Mouse (Mus musculus) urinary bladder, adult 18-20 months (tissue): ENCODE measurements around the gene Metrn.
"Not testable (repeated sequence)": the region's sequence is repeated elsewhere in the genome, so short reads cannot be mapped to it uniquely, and the experiment has no call there.

Source experiments
- DNase-seq, 2 experiments: peaks; one replicate each; pipeline ENCODE4 v3.0.0; 2022; ENCODE audit warnings: low spot score in 2 of 2, mixed read lengths in 2 of 2

Metrn gene

DNA sequence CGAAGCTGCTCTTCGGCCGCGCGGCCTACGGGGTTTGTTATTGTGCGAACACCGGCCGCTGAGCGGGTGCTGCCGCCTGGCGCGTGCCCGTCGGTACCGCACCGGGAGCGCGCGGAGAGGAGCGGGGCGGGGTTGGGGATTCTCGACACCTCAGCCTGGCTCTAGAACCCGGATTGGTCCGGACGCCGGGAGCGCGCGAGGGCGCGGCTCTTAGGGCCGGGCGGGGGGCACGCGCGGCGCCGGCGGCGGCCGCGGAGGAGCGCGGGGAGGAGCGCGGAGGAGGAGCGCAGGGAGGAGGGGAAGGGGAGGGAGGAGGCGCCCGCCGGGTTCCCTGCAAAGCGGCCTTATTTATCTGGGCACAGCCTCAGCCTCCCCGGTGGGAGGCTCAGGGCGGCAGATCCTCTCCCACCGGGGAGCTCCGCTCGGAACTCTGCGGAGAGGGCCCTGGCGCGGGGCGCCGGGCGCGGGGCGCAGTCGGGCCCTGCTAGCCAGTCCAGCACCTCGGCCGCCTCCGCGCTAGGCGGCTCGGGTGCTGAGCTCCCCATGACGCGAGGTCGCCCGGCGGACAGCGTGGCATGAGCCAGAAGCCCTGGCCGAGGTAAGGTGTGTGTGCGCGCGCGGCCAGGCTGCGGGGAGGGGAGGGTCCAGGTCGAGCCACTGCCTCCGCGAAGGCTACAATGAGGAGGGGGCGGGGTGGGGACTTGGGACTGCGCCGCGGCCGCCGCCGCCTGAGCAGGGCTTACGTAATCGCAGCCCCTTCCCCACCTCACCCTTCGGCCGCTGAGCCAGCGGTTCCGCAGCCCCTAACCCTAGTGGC is 12.1 kb upstream of the Metrn start, which contains the start of gene Fbxl16:
Gene Fbxl16 (plus strand): TSS at position 297 of the 817 bp plus-strand sequence.
- no peak for DNase-seq

DNA sequence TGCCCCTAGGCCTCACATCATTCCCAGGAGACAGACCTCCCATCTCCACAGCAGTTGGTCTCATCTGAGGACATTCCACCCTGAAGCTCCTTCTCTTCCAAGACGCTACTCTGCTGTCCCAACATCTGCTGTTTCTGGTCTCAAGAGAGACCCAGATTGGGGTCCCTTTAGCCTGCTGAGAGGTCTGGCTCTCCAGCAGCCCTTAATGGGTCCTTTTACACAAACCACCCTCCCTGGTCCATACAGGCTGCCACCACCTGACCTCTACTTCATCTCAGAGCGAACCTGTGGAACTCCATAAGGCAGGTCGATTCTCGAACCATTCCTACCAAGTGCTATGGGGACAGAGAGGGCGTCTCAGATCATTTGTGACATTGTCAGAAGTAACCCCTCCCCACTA is 11.1 kb upstream of the Metrn start:
- DNase-seq, result no peak

DNA sequence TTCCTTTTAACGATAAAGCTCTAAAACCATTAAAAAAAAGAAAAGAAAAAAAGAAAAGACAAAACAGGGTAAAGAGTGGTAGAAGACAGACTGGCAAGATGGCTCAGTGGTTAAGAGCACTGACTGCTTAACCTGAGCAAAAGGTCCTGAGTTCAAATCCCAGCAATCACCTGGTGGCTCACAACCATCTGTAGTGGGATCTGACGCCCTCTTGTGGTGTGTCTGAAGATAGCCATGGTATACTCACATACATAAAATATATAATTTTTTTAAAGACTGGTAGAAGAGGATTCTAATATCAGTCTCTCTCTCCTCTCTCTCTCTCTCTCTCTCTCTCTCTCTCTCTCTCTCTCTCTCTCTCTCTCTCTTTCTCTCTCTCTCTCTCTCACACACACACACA is 10.5 kb upstream of the Metrn start:
- not testable (repeated sequence) for DNase-seq

DNA sequence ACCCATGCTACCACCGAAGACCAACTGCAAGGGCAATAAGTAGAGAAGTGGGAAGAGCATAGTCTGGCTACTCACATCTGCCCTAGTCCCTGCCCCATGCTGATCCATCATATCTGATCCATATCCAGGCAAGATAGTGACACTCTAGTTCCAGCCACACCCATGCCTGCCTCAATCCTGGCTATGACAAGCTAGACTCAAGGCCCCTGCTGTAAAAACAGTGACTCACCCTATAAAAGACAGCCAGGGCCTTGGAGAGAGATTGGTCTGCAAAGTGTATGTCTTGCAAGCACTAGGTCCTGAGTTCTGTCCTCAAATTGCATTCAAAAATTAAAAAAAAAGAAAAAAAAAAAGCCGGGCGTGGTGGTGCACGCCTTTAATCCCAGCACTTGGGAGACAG is 9.6 kb upstream of the Metrn start:
- no peak for DNase-seq

DNA sequence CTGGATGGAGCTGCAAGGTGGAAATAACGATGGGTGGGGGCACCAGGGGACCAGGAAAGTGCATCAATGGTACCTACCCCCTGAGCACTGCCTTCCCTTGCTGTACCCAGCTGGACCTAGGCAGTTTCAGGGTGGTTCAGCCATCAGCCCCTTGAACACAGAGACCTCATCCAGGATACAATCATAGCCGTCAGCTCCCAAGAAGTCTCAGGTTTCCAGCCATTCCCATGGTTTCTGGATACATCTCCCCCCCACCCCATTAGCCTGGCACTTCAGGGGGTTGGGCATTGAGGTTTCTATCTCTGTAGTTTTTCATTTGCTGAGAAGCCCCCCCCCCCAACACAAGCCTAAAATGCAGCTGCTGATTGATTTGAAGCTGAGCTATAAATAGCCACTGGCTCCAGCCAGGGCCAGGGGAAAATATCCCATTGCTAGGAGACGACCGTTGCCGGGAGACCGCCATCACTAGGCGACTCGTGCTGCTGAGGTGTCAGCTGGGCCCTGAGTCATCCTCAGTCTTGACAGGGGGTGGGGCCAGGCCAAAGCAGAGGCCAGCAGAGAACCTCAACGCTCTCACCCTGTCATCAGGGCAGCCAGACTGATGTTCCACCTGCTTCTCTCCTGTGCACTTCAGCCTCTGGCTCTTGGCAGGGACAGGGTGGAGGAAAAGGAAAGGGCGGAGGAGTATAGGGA is 6.0 kb upstream of the Metrn start:
- no peak for DNase-seq

DNA sequence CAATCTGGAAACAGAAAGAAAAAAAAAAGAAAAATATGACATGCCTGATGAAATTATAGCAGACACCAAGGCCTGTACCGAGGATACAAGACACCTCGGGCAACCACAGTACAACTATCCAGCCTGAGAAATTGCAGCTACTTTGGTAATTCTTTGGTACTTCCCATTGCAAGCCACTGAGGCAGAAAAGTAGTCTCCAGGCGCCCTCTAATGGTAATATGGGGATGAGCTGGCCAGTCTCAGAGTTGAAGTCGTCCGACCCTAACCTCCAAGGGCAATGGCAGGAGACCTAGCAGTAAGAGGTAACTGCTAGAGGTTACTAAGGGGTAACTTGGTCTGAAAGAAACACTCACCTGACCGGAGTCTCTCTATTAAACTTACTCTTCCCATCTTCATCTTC is 4.1 kb upstream of the Metrn start:
- peak in 1 of 2 experiments; percentile 39 for DNase-seq

DNA sequence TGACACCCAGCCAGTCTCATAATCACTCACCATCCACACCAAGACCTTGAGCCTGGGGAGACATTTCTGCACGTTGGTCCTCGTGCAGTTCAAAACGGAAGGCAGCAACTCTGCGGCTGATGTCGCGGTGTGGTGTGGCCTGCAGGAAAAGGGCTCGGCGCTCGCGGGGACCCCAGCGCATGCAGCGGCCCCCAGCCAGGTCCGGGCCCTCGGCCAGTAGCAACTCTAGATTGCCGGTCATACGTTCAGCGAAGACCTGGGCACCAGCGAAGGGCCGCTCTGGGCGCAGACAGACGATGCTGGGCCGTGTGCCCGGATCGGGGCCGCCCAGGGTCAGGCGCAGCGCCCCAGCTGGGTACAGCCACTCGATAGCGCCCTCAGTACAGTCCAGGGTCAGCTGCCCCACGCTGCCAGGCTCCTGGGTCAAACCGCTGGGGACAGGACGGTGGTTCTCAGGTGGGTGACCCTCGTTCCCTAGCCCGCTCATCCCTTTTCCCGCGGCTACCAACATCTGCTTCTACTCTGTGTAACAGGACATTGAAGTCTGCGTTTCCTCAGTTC is 645 bp downstream of the Metrn start:
- no peak for DNase-seq

DNA sequence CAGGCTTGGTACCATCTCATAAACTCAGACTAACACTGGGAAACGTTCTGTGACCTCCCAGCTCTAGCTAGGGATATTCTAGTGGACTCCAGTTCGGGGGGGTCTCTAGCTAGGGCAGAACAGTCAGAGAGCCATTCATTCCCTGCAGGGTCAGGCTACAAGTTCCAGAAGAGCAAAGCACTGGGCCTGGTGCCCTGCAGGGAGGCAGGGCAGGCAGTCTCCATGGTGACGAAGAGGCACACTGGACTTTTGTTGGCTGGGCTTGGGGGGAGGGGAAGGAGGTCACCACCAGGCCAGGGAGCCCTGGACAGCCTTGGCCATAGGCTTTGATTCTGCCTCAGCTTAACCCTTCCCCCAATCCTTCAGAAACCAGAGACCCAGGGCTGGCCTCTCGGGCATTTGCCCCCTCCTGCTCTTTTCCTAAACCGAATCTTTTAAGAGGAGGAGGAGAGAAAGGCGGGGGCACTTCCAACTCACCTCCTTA is 1.3 kb downstream of the Metrn start, which contains the start of gene AC134908.4:
Gene AC134908.4 (minus strand): TSS at position 51 of the 484 bp plus-strand sequence.
- DNase-seq, result no peak

DNA sequence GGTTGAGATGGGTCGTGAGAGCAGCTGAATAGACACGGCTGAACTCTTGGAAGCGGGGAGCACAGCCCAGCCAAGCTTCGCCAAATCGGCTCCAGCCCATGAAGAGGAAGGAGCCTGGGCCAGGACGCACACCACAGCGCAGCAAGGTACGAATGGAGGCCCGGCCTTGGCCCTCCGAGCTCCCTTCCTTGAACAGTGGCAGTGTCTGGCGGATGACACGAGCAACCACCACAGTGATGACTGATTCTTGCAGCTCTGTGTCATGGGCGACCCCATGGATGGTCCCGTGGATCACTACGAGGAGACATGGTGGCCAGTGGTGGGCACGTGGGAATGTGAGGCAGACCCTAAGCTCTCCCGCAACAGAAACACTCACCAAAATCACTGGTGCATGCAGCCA is 1.9 kb downstream of the Metrn start:
- DNase-seq, result no peak

DNA sequence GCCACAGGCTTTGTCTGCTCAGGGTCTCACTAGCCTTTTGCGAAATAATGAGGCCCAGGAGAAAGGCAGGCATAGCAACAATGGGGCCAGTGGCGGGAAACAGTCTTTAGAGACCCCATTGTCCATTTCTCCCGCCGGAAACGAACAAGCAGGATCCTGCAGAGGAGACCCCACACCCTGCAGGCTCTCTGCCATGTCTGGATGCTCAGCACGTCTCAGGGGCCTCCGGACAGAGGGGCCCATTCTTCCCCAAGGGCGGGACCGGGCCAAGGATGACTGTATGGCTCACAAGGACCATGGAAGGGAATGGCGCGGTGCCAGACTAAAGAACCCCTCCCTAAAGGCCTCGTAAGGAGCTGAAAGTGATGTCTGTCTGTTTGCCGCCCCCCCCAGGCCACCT is 2.7 kb downstream of the Metrn start:
- DNase-seq, result no peak

DNA sequence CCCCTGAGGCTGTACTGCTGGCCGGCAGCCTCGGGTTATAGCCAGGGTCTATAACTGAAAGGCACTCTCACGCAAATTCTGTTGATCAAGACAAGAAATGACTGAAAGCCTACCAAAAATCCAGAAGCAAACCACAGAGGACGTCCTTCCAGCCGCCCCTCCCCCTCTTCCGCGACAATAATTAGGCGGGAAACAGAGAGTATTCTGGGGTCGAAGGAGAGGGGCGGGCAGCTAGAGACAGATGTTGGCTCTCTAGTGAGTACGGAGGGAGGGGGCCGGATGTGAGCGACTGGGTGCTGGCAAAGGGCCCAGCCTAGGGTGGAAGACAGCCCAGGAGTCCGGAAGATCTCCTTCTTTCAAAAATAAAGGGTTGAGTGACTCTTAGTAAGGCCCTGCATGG is 4.3 kb downstream of the Metrn start, which contains the start of gene Fam173a:
Gene Fam173a (minus strand): TSS at position 287 of the 400 bp plus-strand sequence.
- peak in 1 of 2 experiments; percentile 43 for DNase-seq

DNA sequence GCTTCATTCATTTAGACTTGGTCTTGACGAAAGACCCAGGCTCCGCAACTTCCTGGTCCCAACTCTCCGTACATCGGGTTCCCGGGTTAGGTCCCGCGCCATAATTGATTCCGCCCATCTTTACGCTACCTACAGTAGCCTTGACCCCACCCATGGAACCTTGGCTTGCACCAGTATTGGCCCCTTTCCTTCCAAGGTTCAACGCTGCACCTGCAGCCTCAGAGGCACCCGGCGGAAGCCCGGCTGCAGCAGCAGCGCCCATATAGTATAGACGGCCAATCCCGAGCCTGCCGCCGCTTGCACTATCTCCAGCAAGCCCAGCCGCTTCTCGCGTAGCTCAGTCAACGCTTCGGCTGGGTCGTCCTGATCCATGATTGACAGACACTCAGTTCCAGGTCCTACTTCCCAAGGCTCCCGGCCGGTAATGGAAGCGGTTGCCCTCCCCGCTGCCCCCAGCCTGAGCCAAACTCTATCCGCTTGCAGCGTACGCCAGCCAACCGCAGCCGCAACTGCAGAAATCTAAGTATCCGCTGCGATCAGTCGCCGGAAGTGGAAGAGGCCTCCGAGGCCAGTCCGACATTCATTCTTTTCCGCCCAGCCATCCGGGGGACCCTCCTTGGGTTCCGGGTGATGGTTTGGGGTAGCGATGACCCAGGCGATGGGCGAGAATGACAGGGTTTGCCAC is 5.0 kb downstream of the Metrn start:
- DNase-seq, result peak; percentile 74 to 87

DNA sequence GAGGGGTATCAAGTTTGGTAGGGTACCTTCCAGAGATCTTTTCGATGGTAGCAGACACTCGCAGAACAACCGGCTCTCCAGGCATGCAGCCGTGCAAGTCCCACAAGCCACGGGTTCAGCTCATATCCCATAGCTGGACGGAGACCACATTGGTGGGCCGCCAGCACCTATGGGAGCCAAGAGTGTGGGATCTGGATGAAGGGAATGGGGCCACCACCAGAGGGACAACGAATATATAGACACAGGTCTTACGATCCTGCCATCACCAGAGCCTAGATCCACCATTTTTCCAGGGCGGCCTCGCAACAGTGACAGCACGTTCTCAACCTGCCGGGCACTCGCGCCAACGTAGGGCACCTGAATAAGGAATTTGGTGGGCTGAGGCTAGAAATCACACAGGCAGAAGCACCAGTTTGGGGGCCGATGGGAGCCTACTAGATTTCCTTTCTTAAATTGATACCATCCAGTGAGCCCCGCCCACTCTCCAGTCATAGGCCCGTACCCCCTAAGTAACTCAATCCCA is 5.6 kb downstream of the Metrn start:
- DNase-seq, result no peak

DNA sequence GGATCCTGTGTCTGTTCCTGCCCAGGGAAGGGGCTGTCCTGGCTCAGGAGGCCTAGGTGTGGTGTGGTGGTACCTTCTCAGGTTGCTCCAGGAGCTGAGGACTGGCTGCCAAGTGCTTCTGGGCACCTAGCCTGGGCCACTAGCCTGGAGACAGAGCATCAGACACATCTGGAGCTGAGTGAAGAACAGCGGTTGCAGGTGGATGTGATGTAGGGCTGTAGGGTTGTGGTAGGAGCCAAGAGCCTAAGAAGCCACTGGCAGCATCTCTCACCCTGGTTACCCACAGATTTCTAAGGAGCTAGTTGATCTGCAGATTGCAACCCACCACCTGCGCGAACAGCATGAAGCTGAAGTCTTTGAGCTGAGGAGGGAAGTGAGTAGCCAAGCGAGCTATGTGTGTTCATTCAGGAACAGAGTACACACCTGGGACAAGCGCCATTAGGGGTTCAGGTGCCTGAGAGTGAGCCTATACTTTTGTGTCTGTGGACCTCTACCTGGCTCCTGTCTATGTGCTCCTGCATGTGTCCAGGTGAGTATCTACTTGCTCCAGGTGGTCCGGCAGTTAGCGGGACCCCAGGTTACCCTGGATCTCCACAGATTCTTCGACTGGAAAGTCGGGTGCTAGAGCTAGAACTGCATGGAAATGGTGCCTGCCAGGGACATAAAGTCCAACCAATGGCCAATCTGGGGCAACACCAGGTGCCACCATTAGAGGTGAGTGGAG is 10.0 kb downstream of the Metrn start:
- no peak for DNase-seq

DNA sequence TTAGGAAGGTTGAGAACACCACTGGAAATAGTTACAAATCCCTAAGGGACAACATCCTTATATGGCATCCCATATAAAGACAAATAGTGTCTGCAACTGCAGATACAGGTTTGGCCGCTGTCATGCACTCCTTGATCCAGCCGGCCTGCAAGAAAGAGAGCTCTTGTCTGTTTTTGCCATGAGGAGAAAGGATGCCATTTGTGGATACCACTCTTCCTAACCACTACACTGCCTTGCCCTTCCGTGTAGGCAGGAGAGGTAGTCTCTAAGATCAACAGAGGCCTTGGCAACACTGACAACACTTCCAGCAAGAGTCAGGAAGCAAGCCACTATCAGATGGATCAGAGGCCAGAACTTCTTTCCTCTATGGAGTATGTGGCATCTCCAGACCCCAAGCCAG is 10.7 kb downstream of the Metrn start, which contains the start of gene Ccdc78:
Gene Ccdc78 (plus strand): TSS at position 301 of the 400 bp plus-strand sequence.
- DNase-seq, result no peak

DNA sequence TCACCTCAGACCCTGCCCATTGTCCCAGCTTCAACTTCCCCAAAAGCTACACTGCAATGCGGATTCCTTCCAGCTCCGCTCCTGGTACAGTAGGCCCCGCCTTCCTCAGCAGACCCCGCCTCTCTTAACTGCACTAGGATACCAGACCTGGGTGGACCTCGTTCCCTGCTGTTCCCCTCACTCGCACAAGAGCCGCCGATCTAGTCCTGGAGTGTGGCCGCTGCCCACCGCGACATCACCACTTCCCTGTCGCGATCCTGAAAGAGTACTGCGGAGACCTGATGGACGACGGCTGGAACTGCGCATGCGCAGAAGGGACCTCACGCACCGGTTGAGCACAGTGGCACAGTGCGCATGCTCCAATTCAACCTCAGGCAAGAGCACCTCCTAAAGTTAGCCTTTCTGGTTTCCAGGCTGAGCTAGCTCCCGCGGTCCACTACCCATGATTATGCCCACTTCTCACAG is 11.6 kb downstream of the Metrn start, which contains the start of gene Haghl:
Gene Haghl (minus strand): TSS at position 393 of the 465 bp plus-strand sequence.
- peak; percentile 90 to 94 for DNase-seq

DNA sequence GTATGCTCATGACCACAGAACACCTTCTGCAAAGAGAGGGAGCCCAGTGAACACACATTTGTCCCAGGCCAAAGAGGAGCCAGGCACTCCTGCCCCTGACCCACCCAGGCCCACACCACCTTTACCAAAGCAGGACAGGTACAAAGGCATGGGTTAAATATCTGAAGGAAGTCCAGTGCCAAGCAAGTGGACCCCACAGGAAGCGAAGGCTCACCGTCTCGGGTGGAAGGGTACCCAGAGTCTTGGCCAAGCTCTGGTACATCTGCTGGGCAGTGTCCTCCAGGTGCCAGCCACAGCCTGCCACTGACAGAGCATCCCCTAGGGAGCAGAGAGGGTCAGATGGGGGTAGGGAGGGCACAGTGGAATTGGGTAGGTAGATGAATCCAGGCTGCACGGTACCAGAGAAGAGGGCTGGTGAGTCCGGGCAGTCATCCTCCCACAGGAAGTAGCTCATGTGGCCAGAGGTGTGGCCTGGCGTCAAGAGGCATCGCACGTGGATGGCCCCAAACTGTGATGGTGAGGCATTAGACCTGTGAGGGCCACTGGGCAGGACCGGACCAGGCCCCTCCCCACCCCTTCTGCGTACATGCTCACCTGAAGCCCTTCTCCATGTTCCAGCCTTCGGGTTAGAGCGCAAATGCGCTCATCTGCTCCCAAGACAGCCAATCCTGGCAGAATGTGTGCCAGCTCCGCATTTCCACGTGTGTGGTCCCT is 12.9 kb downstream of the Metrn start:
- DNase-seq, result no peak

DNA sequence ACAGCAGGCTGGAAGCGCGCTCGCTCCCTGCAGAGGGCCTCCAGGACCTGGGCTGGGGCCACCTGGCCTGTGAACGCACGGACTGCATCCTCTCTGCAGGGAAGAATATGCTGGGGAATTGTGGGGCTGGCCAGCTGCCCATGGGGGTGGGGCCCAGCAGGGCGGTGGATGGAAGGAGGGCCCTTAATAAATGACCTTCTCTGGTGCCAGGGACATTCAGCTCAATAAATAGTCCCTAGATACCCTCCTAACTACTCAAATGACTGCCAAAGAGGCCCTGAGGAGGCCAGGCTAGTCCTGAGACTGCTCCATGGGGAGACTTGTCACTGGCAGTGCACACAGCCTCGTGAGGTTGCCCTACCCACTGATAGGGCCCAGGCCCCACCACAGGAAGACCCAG is 13.8 kb downstream of the Metrn start:
- no peak for DNase-seq

DNA sequence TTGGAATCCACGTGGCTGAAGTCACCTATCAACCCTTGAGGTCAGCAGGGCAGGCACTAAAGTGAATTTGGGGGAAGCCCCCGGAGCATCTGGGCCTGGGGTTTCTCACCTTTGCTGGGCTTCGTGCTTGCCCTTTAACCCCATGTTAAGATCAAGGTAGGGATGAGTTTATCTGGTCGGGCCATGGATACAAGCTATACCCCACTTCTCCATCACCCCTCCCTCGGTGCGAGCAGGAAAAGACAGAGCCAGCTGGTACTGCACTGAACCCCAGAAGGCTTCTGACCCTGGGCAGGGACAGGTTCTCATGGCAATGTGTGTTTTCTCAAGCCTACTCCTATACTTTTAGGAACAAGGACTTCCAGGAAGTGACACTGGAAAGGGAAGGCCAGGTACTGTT is 15.6 kb downstream of the Metrn start:
- no peak for DNase-seq

DNA sequence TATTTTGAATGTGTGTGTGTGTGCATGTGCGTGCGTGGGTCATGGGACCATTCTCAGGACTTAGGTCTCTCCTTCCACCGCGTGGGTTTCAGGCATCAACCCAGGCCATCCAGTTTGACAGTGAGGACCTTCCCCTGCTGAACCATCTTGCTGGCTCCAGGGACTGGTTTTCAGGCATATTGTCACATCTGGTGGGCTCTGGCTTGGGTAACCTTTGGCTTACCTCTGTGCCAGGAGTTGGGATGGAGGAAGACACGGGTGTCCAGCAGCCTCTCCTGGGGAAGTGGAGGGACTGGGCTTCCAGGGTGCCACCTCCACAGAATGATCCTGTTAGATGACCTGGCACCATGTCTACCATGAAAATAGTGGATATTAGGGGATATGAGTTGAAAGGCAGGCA is 19.0 kb downstream of the Metrn start:
- no peak for DNase-seq
